Mouse (Mus musculus) embryonic fibroblast, embryonic 13.5 days (primary cell): Measurements from ENCODE around the gene Adora2a.

ENCODE experiments used
- CTCF ChIP-seq: IDR thresholded peaks from 2 replicates; pipeline ENCODE4 v1.5.1; 2011; ENCODE audit warnings: mild to moderate bottlenecking, control low read depth, low read length, moderate library complexity, borderline replicate concordance; ENCODE audit not compliant: insufficient read depth
- POLR2A ChIP-seq: IDR thresholded peaks from 2 replicates; pipeline ENCODE4 v1.6.1; 2011; ENCODE audit warnings: low read depth, mild to moderate bottlenecking, control low read depth, low read length, moderate library complexity

GRCm38 (mm10) chr10:75322966-75323365, 6.3 kb downstream of the Adora2a start:
- TF ChIP-seq CTCF (no peak), POLR2A (no peak)
